In genomic region chr14:21831830-21832403, GRCm38 (mm10) we compare ENCODE assay signal across 8 mouse cellular contexts. TPM values are rescaled to one million over a fixed set of nuclear protein-coding genes. Genes with fewer than 3 reads are reported as not detected.
A peak's percentile ranks its signal among the peaks of the same experiment; 100 is the strongest.
DNase-seq lines count a peak whose midpoint lies in the region; ATAC-seq lines count a peak whose summit lies in the region.

No protein-coding gene starts in this region.

- no peak for DNase-seq in heart, embryonic 10.5 days (ENCODE audit: low spot score)
- no peak for DNase-seq in heart, adult 9 months (ENCODE audit: low spot score in 2 of 2)
- DNase-seq in R1 (ENCODE audit: low read depth, low spot score) = peak; percentile 75
- DNase-seq in hindbrain, embryonic 11.5 days (ENCODE audit: low spot score) = no peak
- DNase-seq in gastrocnemius, adult 18-20 months (ENCODE audit: low spot score) = no peak
- DNase-seq in left cerebral cortex, postnatal 10 days (ENCODE audit: extremely low spot score in 1 of 2, low spot score in 2 of 2) = no peak

- intact Hi-C loops in left cerebral cortex, postnatal 10 days (cut with DNase I) = loop anchor here (5.0 kb wide), 1 partner anchor 80 kb away; the partner anchor contains the start of genes Dusp13 and Samd8

- WGBS in heart, embryonic 10.5 days = under 1% methylated on average over 28 of the region's 28 CpGs
- 1% methylated on average over 28 of the region's 28 CpGs for WGBS in hindbrain, embryonic 11.5 days
- WGBS in liver, embryonic 15.5 days (ENCODE audit: insufficient replicate concordance) = under 1% methylated on average over 28 of the region's 28 CpGs
- WGBS in stomach, embryonic 14.5 days = under 1% methylated on average over 28 of the region's 28 CpGs

- ATAC-seq in hindbrain, embryonic 11.5 days (ENCODE audit: low FRiP score) = no peak; the same call in 1 of the 2 replicates
- ATAC-seq in liver, embryonic 15.5 days (ENCODE audit: insufficient read depth) = no peak
- 0 out of 2 replicates have a peak, but pooled peaks have one; percentile 0 for ATAC-seq in stomach, embryonic 14.5 days (ENCODE audit: insufficient number of reproducible peaks, insufficient read depth, low FRiP score, low read depth)

- H3K27me3 ChIP-seq in heart, embryonic 10.5 days (ENCODE audit: insufficient read depth, poor library complexity, severe bottlenecking) = no peaks in the 10 kb centered on the region
- no peaks in the 10 kb centered on the region for H3K27me3 ChIP-seq in hindbrain, embryonic 11.5 days (ENCODE audit: control insufficient read depth, insufficient read depth, low read length)
- H3K27me3 ChIP-seq in liver, embryonic 15.5 days = no peaks in the 10 kb centered on the region
- H3K27me3 ChIP-seq in stomach, embryonic 14.5 days (ENCODE audit: control insufficient read depth, insufficient read depth, low read length) = no peaks in the 10 kb centered on the region

- H3K4me2 ChIP-seq in hindbrain, embryonic 11.5 days (replicated peaks; ENCODE audit: low read depth, low read length) = peak overlapping the region; percentile 78
- H3K4me2 ChIP-seq in liver, embryonic 15.5 days = peak overlapping the region; percentile 93
- peak overlapping the region; percentile 86 for H3K4me2 ChIP-seq in stomach, embryonic 14.5 days (replicated peaks; ENCODE audit: low read depth, low read length)

- no peaks in the 10 kb centered on the region for H3K9me3 ChIP-seq in heart, embryonic 10.5 days
- no peaks in the 10 kb centered on the region for H3K9me3 ChIP-seq in hindbrain, embryonic 11.5 days (ENCODE audit: control insufficient read depth, low read length)
- no peaks in the 10 kb centered on the region for H3K9me3 ChIP-seq in liver, embryonic 15.5 days (replicated peaks)
- H3K9me3 ChIP-seq in stomach, embryonic 14.5 days (ENCODE audit: control insufficient read depth, low read depth, low read length) = no peaks in the 10 kb centered on the region

- peaks cover 40% of the 10 kb centered on the region for H3K36me3 ChIP-seq in heart, embryonic 10.5 days
- H3K36me3 ChIP-seq in hindbrain, embryonic 11.5 days (ENCODE audit: control insufficient read depth, insufficient read depth, low read length) = no peaks in the 10 kb centered on the region; the same call in 1 of the 2 replicates
- peaks cover 34% of the 10 kb centered on the region for H3K36me3 ChIP-seq in liver, embryonic 15.5 days (replicated peaks)
- peaks cover 23% of the 10 kb centered on the region for H3K36me3 ChIP-seq in stomach, embryonic 14.5 days (ENCODE audit: control insufficient read depth, insufficient read depth, low read length)

- peak overlapping the region; percentile 100 for H3K27ac ChIP-seq in heart, embryonic 10.5 days
- peak overlapping the region; percentile 76 for H3K27ac ChIP-seq in hindbrain, embryonic 11.5 days (ENCODE audit: low read depth, low read length)
- peak overlapping the region; percentile 92 for H3K27ac ChIP-seq in liver, embryonic 15.5 days (replicated peaks)
- peak overlapping the region; percentile 96 for H3K27ac ChIP-seq in stomach, embryonic 14.5 days (ENCODE audit: low read length)

- peak overlapping the region; percentile 94 for H3K4me3 ChIP-seq in heart, embryonic 10.5 days
- peak overlapping the region; percentile 98 for H3K4me3 ChIP-seq in hindbrain, embryonic 11.5 days (ENCODE audit: low read depth, low read length)
- peak overlapping the region; percentile 75 for H3K4me3 ChIP-seq in liver, embryonic 15.5 days (replicated peaks)
- peak overlapping the region; percentile 98 for H3K4me3 ChIP-seq in stomach, embryonic 14.5 days (ENCODE audit: low read depth, low read length)

- peaks cover 31% of the 10 kb centered on the region for H3K4me1 ChIP-seq in heart, embryonic 10.5 days
- no peaks in the 10 kb centered on the region for H3K4me1 ChIP-seq in hindbrain, embryonic 11.5 days (replicated peaks; ENCODE audit: control insufficient read depth, insufficient read depth, low read length)
- peaks cover 63% of the 10 kb centered on the region for H3K4me1 ChIP-seq in liver, embryonic 15.5 days (replicated peaks)
- H3K4me1 ChIP-seq in stomach, embryonic 14.5 days (ENCODE audit: control insufficient read depth, insufficient read depth, low read length) = peaks cover 16% of the 10 kb centered on the region

- peak overlapping the region; percentile 74 for H3K9ac ChIP-seq in hindbrain, embryonic 11.5 days (ENCODE audit: low read depth, low read length)
- H3K9ac ChIP-seq in liver, embryonic 15.5 days = peak overlapping the region; percentile 81
- peak overlapping the region; percentile 93 for H3K9ac ChIP-seq in stomach, embryonic 14.5 days (replicated peaks; ENCODE audit: low read depth, low read length)

RNA-seq across cellular contexts. Expression of gene Vdac2, which starts 6.9 kb away (rescaled TPM):
- polyA plus RNA-seq in heart, embryonic 10.5 days (2016; fragmentation: Nextera tagmentation; extraction: Ambion mirVana) = 377 and 438 TPM in 2 replicates
- polyA plus RNA-seq in hindbrain, embryonic 11.5 days (2014; fragmentation: Nextera tagmentation; extraction: Ambion mirVana) = 312 and 318 TPM in 2 replicates
- polyA plus RNA-seq in liver, embryonic 15.5 days (2015; fragmentation: Nextera tagmentation; extraction: Ambion mirVana) = 110 and 121 TPM in 2 replicates
- 271 and 278 TPM in 2 replicates for polyA plus RNA-seq in stomach, embryonic 14.5 days (2014; fragmentation: Nextera tagmentation; extraction: Ambion mirVana)
- total RNA-seq in gastrocnemius, adult 18-20 months (2021) = 100 to 1,000 TPM; 304 to 312 TPM
- total RNA-seq in left cerebral cortex, postnatal 10 days (2021) = 100 to 1,000 TPM; 210 to 217 TPM

RNA-seq across cellular contexts. Expression of gene Comtd1, which starts 16.9 kb away (rescaled TPM):
- 48.1 and 52.2 TPM in 2 replicates for polyA plus RNA-seq in heart, embryonic 10.5 days (2016; fragmentation: Nextera tagmentation; extraction: Ambion mirVana)
- 16.8 and 19.2 TPM in 2 replicates for polyA plus RNA-seq in hindbrain, embryonic 11.5 days (2014; fragmentation: Nextera tagmentation; extraction: Ambion mirVana)
- 19.5 and 20.1 TPM in 2 replicates for polyA plus RNA-seq in liver, embryonic 15.5 days (2015; fragmentation: Nextera tagmentation; extraction: Ambion mirVana)
- polyA plus RNA-seq in stomach, embryonic 14.5 days (2014; fragmentation: Nextera tagmentation; extraction: Ambion mirVana) = 25.8 and 29.8 TPM in 2 replicates
- 10 to 100 TPM in 1 of 2 experiments, 1 to 10 TPM in 1; 6.1 to 11.3 TPM for total RNA-seq in gastrocnemius, adult 18-20 months (2021)
- 10 to 100 TPM; 37.7 to 40.8 TPM for total RNA-seq in left cerebral cortex, postnatal 10 days (2021)
